Mouse (Mus musculus): ENCODE results near the gene Gprc5d. TPM values are rescaled to one million over a fixed set of nuclear protein-coding genes. Genes with fewer than 3 reads are reported as not detected.

Gprc5d gene
- polyA plus RNA-seq, 1 experiment from 2014 or later: not detected

GRCm38 (mm10) chr6:135150311-135150710 lies 32.2 kb upstream of the Gprc5d start:
- no peak for ATAC-seq (ENCODE audit: insufficient number of reproducible peaks, low FRiP score)
- H3K4me2 ChIP-seq: no peak overlapping the region
- H3K27ac ChIP-seq (ENCODE audit: poor library complexity, severe bottlenecking): no peak overlapping the region
- no peaks in the 10 kb centered on the region for H3K4me1 ChIP-seq (replicated peaks)
- H3K9ac ChIP-seq: no peak overlapping the region
- H3K27me3 ChIP-seq (replicated peaks): 0 out of 2 replicates have a peak, but pooled peaks cover 6% of the 10 kb centered on the region
- no peaks in the 10 kb centered on the region for H3K9me3 ChIP-seq (replicated peaks)
- peaks cover 14% of the 10 kb centered on the region for H3K36me3 ChIP-seq
- H3K4me3 ChIP-seq: no peak overlapping the region
- 31% methylated on average over 5 of the region's 5 CpGs for WGBS

- H3K27me3 ChIP-seq (replicated peaks): 0 out of 2 replicates have a peak, but pooled peaks cover 6% of the 10 kb centered on the region
- no peak overlapping the region for H3K27ac ChIP-seq (ENCODE audit: poor library complexity, severe bottlenecking)
- WGBS: 75% methylated on average over 4 of the region's 4 CpGs
- H3K36me3 ChIP-seq: peaks cover 14% of the 10 kb centered on the region
- ATAC-seq (ENCODE audit: insufficient number of reproducible peaks, low FRiP score): peak; percentile 30; the same call in 1 of the 2 replicates
- no peak overlapping the region for H3K9ac ChIP-seq
- no peak overlapping the region for H3K4me3 ChIP-seq
- H3K9me3 ChIP-seq (replicated peaks): no peaks in the 10 kb centered on the region
- H3K4me1 ChIP-seq (replicated peaks): no peaks in the 10 kb centered on the region
- no peak overlapping the region for H3K4me2 ChIP-seq
Observed at GRCm38 (mm10) chr6:135149722-135150121, 31.6 kb upstream of the Gprc5d start.

GRCm38 (mm10) chr6:135149175-135149574 lies 31.1 kb upstream of the Gprc5d start:
- Histone ChIP-seq H3K4me1 (replicated peaks) (no peaks in the 10 kb centered on the region), H3K9ac (no peak overlapping the region), H3K27ac (ENCODE audit: poor library complexity, severe bottlenecking) (no peak overlapping the region), H3K4me3 (no peak overlapping the region), H3K36me3 (peaks cover 14% of the 10 kb centered on the region), H3K4me2 (no peak overlapping the region), H3K9me3 (replicated peaks) (no peaks in the 10 kb centered on the region), H3K27me3 (replicated peaks) (0 out of 2 replicates have a peak, but pooled peaks cover 6% of the 10 kb centered on the region)
- ATAC-seq (ENCODE audit: insufficient number of reproducible peaks, low FRiP score): peak; percentile 23; the same call in 1 of the 2 replicates
- 76% methylated on average over 4 of the region's 4 CpGs for WGBS

GRCm38 (mm10) chr6:135148506-135148905 lies 30.4 kb upstream of the Gprc5d start:
- Histone ChIP-seq H3K9me3 (replicated peaks) (no peaks in the 10 kb centered on the region), H3K9ac (no peak overlapping the region), H3K4me1 (replicated peaks) (no peaks in the 10 kb centered on the region), H3K36me3 (peaks cover 12% of the 10 kb centered on the region), H3K4me2 (no peak overlapping the region), H3K27ac (ENCODE audit: poor library complexity, severe bottlenecking) (no peak overlapping the region), H3K4me3 (no peak overlapping the region), H3K27me3 (replicated peaks) (0 out of 2 replicates have a peak, but pooled peaks cover 6% of the 10 kb centered on the region)
- no peak for ATAC-seq (ENCODE audit: insufficient number of reproducible peaks, low FRiP score)
- WGBS: 37% methylated on average over 1 of the region's 1 CpGs

GRCm38 (mm10) chr6:135145976-135146375 lies 27.9 kb upstream of the Gprc5d start:
- H3K4me2 ChIP-seq: no peak overlapping the region
- no peaks in the 10 kb centered on the region for H3K9me3 ChIP-seq (replicated peaks)
- 79% methylated on average over 5 of the region's 5 CpGs for WGBS
- peaks cover 7% of the 10 kb centered on the region for H3K4me1 ChIP-seq (replicated peaks)
- 0 out of 2 replicates have a peak, but pooled peaks cover 6% of the 10 kb centered on the region for H3K27me3 ChIP-seq (replicated peaks)
- no peak overlapping the region for H3K4me3 ChIP-seq
- no peak for ATAC-seq (ENCODE audit: insufficient number of reproducible peaks, low FRiP score)
- no peak overlapping the region for H3K27ac ChIP-seq (ENCODE audit: poor library complexity, severe bottlenecking)
- no peak overlapping the region for H3K9ac ChIP-seq
- H3K36me3 ChIP-seq: 0 out of 2 replicates have a peak, but pooled peaks cover 3% of the 10 kb centered on the region

- 0 out of 2 replicates have a peak, but pooled peaks cover 5% of the 10 kb centered on the region for H3K27me3 ChIP-seq (replicated peaks)
- H3K9ac ChIP-seq: no peak overlapping the region
- no peak overlapping the region for H3K4me3 ChIP-seq
- H3K27ac ChIP-seq (ENCODE audit: poor library complexity, severe bottlenecking): no peak overlapping the region
- 0 out of 2 replicates have a peak, but pooled peaks cover 3% of the 10 kb centered on the region for H3K36me3 ChIP-seq
- peaks cover 7% of the 10 kb centered on the region for H3K4me1 ChIP-seq (replicated peaks)
- no peak for ATAC-seq (ENCODE audit: insufficient number of reproducible peaks, low FRiP score)
- no peak overlapping the region for H3K4me2 ChIP-seq
- 7% methylated on average over 3 of the region's 3 CpGs for WGBS
- no peaks in the 10 kb centered on the region for H3K9me3 ChIP-seq (replicated peaks)
Observed at GRCm38 (mm10) chr6:135144516-135144915, 26.4 kb upstream of the Gprc5d start.

GRCm38 (mm10) chr6:135143151-135143550 lies 25.1 kb upstream of the Gprc5d start:
- Histone ChIP-seq H3K4me2 (no peak overlapping the region), H3K36me3 (0 out of 2 replicates have a peak, but pooled peaks cover 3% of the 10 kb centered on the region), H3K9me3 (replicated peaks) (no peaks in the 10 kb centered on the region), H3K4me3 (no peak overlapping the region), H3K27me3 (replicated peaks) (no peaks in the 10 kb centered on the region), H3K4me1 (replicated peaks) (peaks cover 7% of the 10 kb centered on the region), H3K27ac (ENCODE audit: poor library complexity, severe bottlenecking) (no peak overlapping the region), H3K9ac (no peak overlapping the region)
- 94% methylated on average over 5 of the region's 5 CpGs for WGBS
- ATAC-seq (ENCODE audit: insufficient number of reproducible peaks, low FRiP score): no peak

GRCm38 (mm10) chr6:135141451-135142147 lies 23.5 kb upstream of the Gprc5d start:
- Histone ChIP-seq H3K9ac (no peak overlapping the region), H3K4me2 (no peak overlapping the region), H3K4me1 (replicated peaks) (peaks cover 13% of the 10 kb centered on the region), H3K36me3 (no peaks in the 10 kb centered on the region), H3K27ac (ENCODE audit: poor library complexity, severe bottlenecking) (no peak overlapping the region), H3K27me3 (replicated peaks) (no peaks in the 10 kb centered on the region), H3K4me3 (no peak overlapping the region), H3K9me3 (replicated peaks) (no peaks in the 10 kb centered on the region)
- ATAC-seq (ENCODE audit: insufficient number of reproducible peaks, low FRiP score): no peak
- 60% methylated on average over 16 of the region's 16 CpGs for WGBS

GRCm38 (mm10) chr6:135138746-135139145 lies 20.7 kb upstream of the Gprc5d start:
- Histone ChIP-seq H3K4me3 (no peak overlapping the region), H3K27ac (ENCODE audit: poor library complexity, severe bottlenecking) (no peak overlapping the region), H3K4me1 (replicated peaks) (peaks cover 20% of the 10 kb centered on the region), H3K9me3 (replicated peaks) (no peaks in the 10 kb centered on the region), H3K36me3 (no peaks in the 10 kb centered on the region), H3K4me2 (no peak overlapping the region), H3K27me3 (replicated peaks) (no peaks in the 10 kb centered on the region), H3K9ac (no peak overlapping the region)
- ATAC-seq (ENCODE audit: insufficient number of reproducible peaks, low FRiP score): no peak
- 84% methylated on average over 14 of the region's 14 CpGs for WGBS

- WGBS: 65% methylated on average over 7 of the region's 7 CpGs
- ATAC-seq (ENCODE audit: insufficient number of reproducible peaks, low FRiP score): no peak
- no peak overlapping the region for H3K27ac ChIP-seq (ENCODE audit: poor library complexity, severe bottlenecking)
Observed at GRCm38 (mm10) chr6:135138207-135138606, 20.1 kb upstream of the Gprc5d start.

GRCm38 (mm10) chr6:135137736-135138135 lies 19.7 kb upstream of the Gprc5d start:
- Histone ChIP-seq H3K4me2 (no peak overlapping the region), H3K27ac (ENCODE audit: poor library complexity, severe bottlenecking) (no peak overlapping the region), H3K9me3 (replicated peaks) (no peaks in the 10 kb centered on the region), H3K27me3 (replicated peaks) (no peaks in the 10 kb centered on the region), H3K4me1 (replicated peaks) (peaks cover 20% of the 10 kb centered on the region), H3K36me3 (no peaks in the 10 kb centered on the region), H3K4me3 (no peak overlapping the region), H3K9ac (no peak overlapping the region)
- 82% methylated on average over 9 of the region's 9 CpGs for WGBS
- no peak for ATAC-seq (ENCODE audit: insufficient number of reproducible peaks, low FRiP score)

More at GRCm38 (mm10) chr6:135138207-135138606, 20.1 kb upstream of the Gprc5d start:
- Histone ChIP-seq H3K9me3 (replicated peaks) (no peaks in the 10 kb centered on the region), H3K4me3 (no peak overlapping the region), H3K4me2 (no peak overlapping the region), H3K27me3 (replicated peaks) (no peaks in the 10 kb centered on the region), H3K4me1 (replicated peaks) (peaks cover 20% of the 10 kb centered on the region), H3K36me3 (no peaks in the 10 kb centered on the region), H3K9ac (no peak overlapping the region)
